Mouse (Mus musculus) midbrain, embryonic 12.5 days (tissue): ENCODE measurements around the gene Fam89b. TPM values are rescaled to one million over a fixed set of nuclear protein-coding genes. Genes with fewer than 3 reads are reported as not detected.

ENCODE experiments used
- ATAC-seq: fragments of 200-750 bp; cut with Nextera tagmentation; 2 replicates; pipeline ENCODE4 v1.8.0; 2017; ENCODE audit warnings: low read depth, moderate TSS enrichment, moderate library complexity; ENCODE audit not compliant: low FRiP score
- H3K27ac ChIP-seq: fragments of 300-500 bp; sonication (generic); replicated peaks from 2 replicates; pipeline ENCODE4 v1.5.1; 2016; ENCODE audit warnings: mild to moderate bottlenecking
- H3K27me3 ChIP-seq: fragments of 300-500 bp; sonication (generic); 2 replicates; pipeline ENCODE4 v1.6.1; 2016; ENCODE audit warnings: mild to moderate bottlenecking
- H3K36me3 ChIP-seq: fragments of 300-500 bp; sonication (generic); 2 replicates; pipeline ENCODE4 v1.6.1; 2016
- H3K4me1 ChIP-seq: fragments of 300-500 bp; sonication (generic); 2 replicates; pipeline ENCODE4 v1.6.1; 2016
- H3K4me2 ChIP-seq: fragments of 300-500 bp; sonication (generic); replicated peaks from 2 replicates; pipeline ENCODE4 v1.6.1; 2016; ENCODE audit warnings: mild to moderate bottlenecking, moderate library complexity
- H3K4me3 ChIP-seq: fragments of 300-500 bp; sonication (generic); 2 replicates; pipeline ENCODE4 v1.5.1; 2016; ENCODE audit warnings: mild to moderate bottlenecking
- H3K9ac ChIP-seq: fragments of 300-500 bp; sonication (generic); replicated peaks from 2 replicates; pipeline ENCODE4 v1.6.1; 2016; ENCODE audit warnings: mild to moderate bottlenecking, moderate library complexity
- H3K9me3 ChIP-seq: fragments of 300-500 bp; sonication (generic); 2 replicates; pipeline ENCODE4 v1.6.1; 2016; ENCODE audit warnings: mild to moderate bottlenecking
- WGBS: fragments of 180-500 bp; shearing (Covaris S2); methylation state at CpG from one replicate; pipeline ENCODE4 v1.1.7; 2016; 5-methylcytosine and 5-hydroxymethylcytosine counted together
- polyA plus RNA-seq: library from polyadenylated mRNA; unstranded; fragments of >200 nt; fragmentation: Nextera tagmentation; extraction: Ambion mirVana; gene quantifications from 2 replicates; pipeline ENCODE4 v1.2.1, GENCODE M21; 2016

Gene Fam89b
- polyA plus RNA-seq, 1 experiment from 2014 or later: 186 TPM

DNA sequence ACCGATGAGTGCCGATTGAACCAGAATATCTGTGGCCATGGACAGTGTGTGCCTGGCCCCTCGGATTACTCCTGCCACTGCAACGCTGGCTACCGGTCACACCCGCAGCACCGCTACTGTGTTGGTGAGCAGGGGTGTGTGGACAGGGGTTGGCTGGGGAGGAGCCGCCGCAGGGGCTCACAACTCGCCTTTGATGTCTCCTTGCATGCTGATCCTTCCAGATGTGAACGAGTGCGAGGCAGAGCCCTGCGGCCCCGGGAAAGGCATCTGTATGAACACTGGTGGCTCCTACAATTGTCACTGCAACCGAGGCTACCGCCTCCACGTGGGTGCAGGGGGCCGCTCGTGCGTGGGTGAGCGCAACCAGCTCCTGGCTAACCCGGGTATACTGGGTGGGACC is 21.5 kb upstream of the Fam89b start:
- Histone ChIP-seq H3K27me3 (peaks cover 90% of the 10 kb centered on the region), H3K27ac (no peak overlapping the region), H3K4me1 (peaks cover 23% of the 10 kb centered on the region), H3K36me3 (no peaks in the 10 kb centered on the region), H3K9me3 (no peaks in the 10 kb centered on the region), H3K4me2 (0 out of 2 replicates have a peak overlapping the region, but pooled peaks have one; percentile 7), H3K9ac (peak overlapping the region; percentile 35; the same call in 1 of the 2 replicates), H3K4me3 (no peak overlapping the region)
- no peak for ATAC-seq
- WGBS: 6% methylated on average over 22 of the region's 22 CpGs

DNA sequence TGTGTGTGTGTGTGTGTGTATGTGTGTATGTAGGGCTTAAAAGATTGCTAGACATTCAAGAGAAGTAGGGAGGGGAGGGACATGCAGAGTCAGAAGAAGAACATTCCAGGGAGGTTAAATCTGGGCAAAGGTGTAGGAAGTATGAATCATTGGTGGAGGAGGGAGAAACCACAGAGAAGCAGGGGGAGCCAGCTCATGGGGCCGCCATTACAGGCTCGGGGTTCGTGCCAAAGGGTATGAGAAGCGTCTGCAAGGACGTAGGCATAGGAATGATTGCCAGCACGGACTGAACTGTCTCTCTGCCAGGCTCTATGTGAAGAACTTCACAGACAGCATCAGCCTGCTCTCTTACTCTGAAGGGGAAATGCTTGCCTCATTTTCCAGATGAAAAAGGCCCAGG is 20.0 kb upstream of the Fam89b start:
- H3K27me3 ChIP-seq: peaks cover 90% of the 10 kb centered on the region
- 84% methylated on average over 6 of the region's 6 CpGs for WGBS
- H3K36me3 ChIP-seq: no peaks in the 10 kb centered on the region
- no peak overlapping the region for H3K4me2 ChIP-seq
- peaks cover 33% of the 10 kb centered on the region for H3K4me1 ChIP-seq
- no peaks in the 10 kb centered on the region for H3K9me3 ChIP-seq
- no peak overlapping the region for H3K4me3 ChIP-seq
- H3K9ac ChIP-seq: no peak overlapping the region
- no peak overlapping the region for H3K27ac ChIP-seq
- ATAC-seq: no peak

DNA sequence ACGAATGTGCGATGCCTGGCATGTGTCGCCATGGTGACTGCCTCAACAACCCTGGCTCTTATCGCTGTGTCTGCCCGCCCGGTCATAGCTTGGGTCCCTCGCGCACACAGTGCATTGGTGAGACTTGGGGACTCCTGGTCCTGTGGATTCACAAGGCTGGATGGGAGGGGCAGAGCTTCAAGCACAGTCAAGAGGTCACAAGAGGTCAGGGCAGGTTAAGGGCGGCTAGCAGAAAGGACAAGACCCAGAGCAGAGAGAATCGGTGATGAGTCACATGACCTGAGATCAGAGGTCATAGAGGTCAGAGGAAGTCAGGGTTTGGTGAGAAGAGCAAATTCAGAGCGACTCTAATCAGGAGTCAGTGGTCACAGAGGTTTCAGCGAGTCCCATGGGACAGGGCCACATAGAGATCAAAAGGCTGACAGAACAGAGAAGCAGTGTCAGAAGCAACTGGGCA is 17.5 kb upstream of the Fam89b start:
- Histone ChIP-seq H3K27ac (no peak overlapping the region), H3K9me3 (no peaks in the 10 kb centered on the region), H3K4me1 (peaks cover 47% of the 10 kb centered on the region), H3K9ac (no peak overlapping the region), H3K27me3 (peaks cover 95% of the 10 kb centered on the region), H3K4me2 (no peak overlapping the region), H3K4me3 (no peak overlapping the region), H3K36me3 (no peaks in the 10 kb centered on the region)
- 24% methylated on average over 12 of the region's 12 CpGs for WGBS
- ATAC-seq: no peak

DNA sequence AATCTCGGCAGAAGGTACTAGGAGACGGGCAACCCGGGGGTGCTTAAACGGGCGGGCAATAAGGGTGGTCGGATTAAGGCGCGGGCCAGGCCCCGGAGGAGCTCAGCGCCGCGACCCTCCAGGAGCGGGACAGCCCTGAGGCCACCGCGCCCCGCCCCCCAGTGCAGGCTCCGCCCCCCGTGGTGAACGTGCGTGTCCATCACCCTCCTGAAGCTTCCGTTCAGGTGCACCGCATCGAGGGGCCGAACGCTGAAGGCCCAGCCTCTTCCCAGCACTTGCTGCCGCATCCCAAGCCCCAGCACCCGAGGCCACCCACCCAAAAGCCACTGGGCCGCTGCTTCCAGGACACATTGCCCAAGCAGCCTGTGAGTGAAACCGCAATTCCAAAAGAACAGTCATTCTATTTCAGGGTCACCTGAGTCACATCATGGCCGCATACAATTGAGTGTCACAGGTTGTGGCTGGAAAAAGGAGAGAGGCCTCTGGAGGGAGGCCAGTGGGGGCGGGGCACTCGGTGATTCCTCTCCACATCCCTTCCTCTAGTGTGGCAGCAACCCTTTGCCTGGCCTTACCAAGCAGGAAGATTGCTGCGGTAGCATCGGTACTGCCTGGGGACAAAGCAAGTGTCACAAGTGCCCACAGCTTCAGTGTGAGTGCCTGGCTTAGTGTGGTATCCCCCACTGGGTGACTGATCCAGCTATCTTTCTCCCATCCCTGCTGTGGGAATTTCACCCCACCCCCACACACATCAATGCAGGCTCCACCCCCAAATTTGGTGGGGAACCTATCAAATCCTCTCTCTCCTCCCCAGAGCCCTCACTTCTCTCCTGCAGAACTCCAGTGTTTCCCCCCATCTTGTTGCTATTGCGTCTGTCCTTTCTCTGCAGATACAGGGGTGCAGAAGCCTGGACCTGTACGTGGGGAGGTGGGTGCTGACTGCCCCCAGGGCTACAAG is 16.6 kb upstream of the Fam89b start:
- ATAC-seq: peak; percentile 35; the same call in 1 of the 2 replicates
- Histone ChIP-seq H3K4me3 (peak overlapping the region; percentile 29), H3K9ac (peak overlapping the region; percentile 47), H3K4me1 (peaks cover 44% of the 10 kb centered on the region), H3K27me3 (peaks cover 95% of the 10 kb centered on the region), H3K4me2 (peak overlapping the region; percentile 53), H3K27ac (no peak overlapping the region), H3K36me3 (no peaks in the 10 kb centered on the region), H3K9me3 (no peaks in the 10 kb centered on the region)
- WGBS: 4% methylated on average over 36 of the region's 36 CpGs

DNA sequence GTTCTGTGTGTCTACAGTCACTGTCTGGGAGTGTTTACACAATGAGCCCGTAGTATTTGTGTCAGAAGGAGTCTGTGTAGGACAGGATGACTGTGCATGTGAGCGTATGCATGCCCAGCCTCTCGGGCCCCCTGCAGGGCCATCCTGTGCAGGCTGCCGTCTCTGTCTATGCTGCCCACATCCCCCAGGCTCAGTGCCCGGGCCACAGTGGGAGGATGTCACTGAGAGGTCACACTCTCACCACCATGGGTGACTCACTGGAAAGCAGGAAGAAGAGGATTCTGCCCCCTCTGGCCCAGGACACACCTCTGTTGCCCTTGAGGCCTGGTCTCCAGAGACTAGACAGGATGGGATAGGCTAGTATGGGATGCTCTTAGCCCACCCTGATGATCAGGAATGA is 14.1 kb upstream of the Fam89b start:
- Histone ChIP-seq H3K36me3 (no peaks in the 10 kb centered on the region), H3K4me1 (peaks cover 44% of the 10 kb centered on the region), H3K9me3 (no peaks in the 10 kb centered on the region), H3K27me3 (peaks cover 96% of the 10 kb centered on the region), H3K4me3 (no peak overlapping the region), H3K27ac (no peak overlapping the region), H3K9ac (no peak overlapping the region), H3K4me2 (no peak overlapping the region)
- WGBS: 67% methylated on average over 5 of the region's 5 CpGs
- no peak for ATAC-seq

DNA sequence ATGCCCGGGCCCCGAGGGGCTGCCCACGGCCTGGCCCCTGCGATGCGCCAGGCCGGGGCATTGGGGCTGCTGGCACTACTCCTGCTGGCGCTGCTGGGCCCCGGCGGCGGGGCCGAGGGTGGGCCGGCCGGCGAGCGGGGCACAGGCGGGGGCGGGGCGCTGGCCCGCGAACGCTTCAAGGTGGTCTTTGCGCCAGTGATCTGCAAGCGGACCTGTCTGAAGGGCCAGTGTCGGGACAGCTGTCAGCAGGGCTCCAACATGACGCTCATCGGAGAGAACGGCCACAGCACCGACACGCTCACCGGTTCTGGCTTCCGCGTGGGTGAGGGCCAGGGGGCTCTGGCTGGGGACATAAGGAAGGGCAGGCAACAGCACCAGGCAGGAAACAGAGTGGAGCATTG is 12.8 kb upstream of the Fam89b start:
- H3K9ac ChIP-seq: peak overlapping the region; percentile 83
- H3K9me3 ChIP-seq: no peaks in the 10 kb centered on the region
- H3K36me3 ChIP-seq: no peaks in the 10 kb centered on the region
- 1% methylated on average over 28 of the region's 32 CpGs for WGBS
- peak; percentile 39; the same call in 1 of the 2 replicates for ATAC-seq
- H3K4me1 ChIP-seq: peaks cover 44% of the 10 kb centered on the region
- H3K4me3 ChIP-seq: peak overlapping the region; percentile 63
- 0 out of 2 replicates have a peak overlapping the region, but pooled peaks have one; percentile 46 for H3K27ac ChIP-seq
- peak overlapping the region; percentile 97 for H3K4me2 ChIP-seq
- H3K27me3 ChIP-seq: peaks cover 88% of the 10 kb centered on the region

DNA sequence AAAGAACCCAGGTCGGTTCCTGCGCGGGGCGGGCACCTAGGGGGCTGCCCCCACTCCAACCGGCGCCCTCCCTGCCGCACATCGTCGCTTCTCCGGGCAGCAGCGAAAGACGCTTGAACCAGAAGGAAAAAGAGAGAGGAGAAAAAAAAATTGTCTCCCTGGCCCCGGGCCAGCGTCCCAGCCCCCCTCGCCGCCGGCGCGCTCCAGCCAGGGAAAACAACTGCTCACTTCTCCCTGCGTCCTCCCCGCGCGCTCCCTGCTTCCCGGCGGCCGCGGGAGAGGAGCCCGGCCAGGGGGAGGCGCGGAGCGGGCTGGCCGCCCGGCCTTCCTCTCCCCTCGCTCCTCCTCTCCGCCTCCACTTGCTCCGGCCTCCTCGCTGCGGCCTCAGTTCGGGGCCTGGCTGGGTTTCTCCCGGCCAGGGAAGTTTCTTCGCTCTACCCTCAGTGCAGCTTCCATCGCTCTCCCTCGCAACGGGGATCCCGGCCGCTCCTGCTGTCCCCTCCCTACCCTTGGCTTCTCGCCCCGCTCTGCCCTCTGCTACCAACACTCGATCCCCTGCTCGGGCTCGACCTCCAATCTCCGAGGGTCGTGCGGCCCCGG is 12.3 kb upstream of the Fam89b start:
- ATAC-seq: peak; percentile 70
- peak overlapping the region; percentile 97 for H3K4me2 ChIP-seq
- peak overlapping the region; percentile 46; the same call in 1 of the 2 replicates for H3K27ac ChIP-seq
- H3K36me3 ChIP-seq: no peaks in the 10 kb centered on the region
- peaks cover 83% of the 10 kb centered on the region for H3K27me3 ChIP-seq
- peak overlapping the region; percentile 63 for H3K4me3 ChIP-seq
- peaks cover 42% of the 10 kb centered on the region for H3K4me1 ChIP-seq
- H3K9me3 ChIP-seq: no peaks in the 10 kb centered on the region
- WGBS: 1% methylated on average over 38 of the region's 55 CpGs
- peak overlapping the region; percentile 83 for H3K9ac ChIP-seq

DNA sequence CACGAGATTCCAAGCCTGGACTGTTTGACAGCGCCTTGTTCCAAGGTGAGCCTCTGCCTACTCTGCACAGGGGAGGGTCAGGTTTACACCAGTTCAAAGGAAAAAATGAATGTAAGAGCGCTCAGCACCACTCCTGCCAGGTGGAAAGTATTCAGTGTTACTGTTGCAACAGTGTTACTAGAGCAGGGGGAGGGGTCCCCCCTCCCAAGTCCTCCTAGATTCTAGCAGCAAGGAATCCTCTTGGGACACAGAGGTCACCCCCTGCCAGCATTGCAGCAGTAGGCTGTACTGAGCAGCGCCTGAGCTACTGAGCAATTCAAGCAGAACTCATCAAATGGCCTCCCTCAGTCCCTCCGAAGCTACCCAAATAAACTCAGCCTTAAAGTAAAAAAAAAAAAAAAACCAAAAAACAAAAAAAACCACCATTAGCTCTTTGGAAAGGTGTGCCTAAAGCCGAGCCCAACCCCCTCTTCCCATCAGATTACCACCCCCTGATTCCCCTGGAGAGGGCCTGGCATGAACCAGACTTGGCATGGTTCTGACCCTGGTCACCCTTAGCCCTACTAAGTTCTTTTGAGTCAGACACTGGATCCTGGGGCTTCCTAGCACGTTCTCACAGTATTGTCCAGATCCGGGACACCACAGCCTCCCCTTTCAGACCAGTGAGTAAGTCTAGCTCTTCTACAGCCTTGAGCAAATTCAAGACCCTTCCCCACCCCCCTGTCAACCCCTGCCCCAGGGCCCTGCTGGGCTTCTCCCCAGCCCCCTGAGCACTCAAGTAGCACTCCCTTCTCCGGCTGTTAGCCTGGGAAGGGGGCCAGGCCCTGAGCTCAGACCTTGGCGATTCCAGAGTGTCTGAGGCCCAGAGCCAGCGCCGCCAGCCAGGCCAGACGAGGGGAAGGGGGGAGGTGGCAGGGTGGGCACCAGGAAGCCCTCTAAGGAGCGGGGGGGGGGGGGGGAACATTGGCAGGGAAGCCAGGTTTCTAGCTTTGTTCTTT is 11.2 kb upstream of the Fam89b start, which contains the start of gene Ltbp3:
TSS of gene Ltbp3 (plus strand) at position 585 of the 998 bp plus-strand sequence.
- 16% methylated on average over 10 of the region's 14 CpGs for WGBS
- H3K27ac ChIP-seq: peak within 1 kb of the TSS; percentile 46
- H3K9me3 ChIP-seq: no peaks in the 10 kb centered on the region
- H3K4me3 ChIP-seq: peak within 1 kb of the TSS; percentile 63
- no peaks in the 10 kb centered on the region for H3K36me3 ChIP-seq
- H3K9ac ChIP-seq: peak within 1 kb of the TSS; percentile 83
- H3K4me1 ChIP-seq: peaks cover 31% of the 10 kb centered on the region
- H3K4me2 ChIP-seq: peak within 1 kb of the TSS; percentile 97
- peaks cover 77% of the 10 kb centered on the region for H3K27me3 ChIP-seq
- ATAC-seq: no peak

DNA sequence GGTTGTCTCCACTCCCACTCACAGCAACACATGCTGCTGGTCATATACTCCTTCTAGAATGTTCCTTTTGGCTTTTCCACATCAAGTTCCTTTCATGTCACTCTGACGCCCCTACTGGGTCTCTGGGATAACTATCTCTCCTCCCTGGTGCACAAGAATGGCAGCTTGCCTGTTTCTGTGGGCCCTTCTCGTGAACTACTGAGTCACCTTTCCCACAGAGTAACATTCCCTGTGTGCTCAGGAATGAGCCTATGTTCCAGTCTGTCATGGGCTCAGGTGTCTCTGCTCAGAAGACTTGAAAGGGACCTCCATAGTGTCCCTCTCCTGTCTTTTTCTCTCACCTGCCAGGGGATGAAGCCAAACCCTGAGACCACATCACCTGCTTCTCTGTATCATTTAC is 10.0 kb upstream of the Fam89b start:
- ATAC-seq: no peak
- no peak overlapping the region for H3K27ac ChIP-seq
- no peaks in the 10 kb centered on the region for H3K36me3 ChIP-seq
- peaks cover 25% of the 10 kb centered on the region for H3K4me1 ChIP-seq
- H3K4me2 ChIP-seq: no peak overlapping the region
- H3K27me3 ChIP-seq: peaks cover 65% of the 10 kb centered on the region
- no peaks in the 10 kb centered on the region for H3K9me3 ChIP-seq
- H3K9ac ChIP-seq: no peak overlapping the region
- WGBS: 51% methylated on average over 2 of the region's 2 CpGs
- no peak overlapping the region for H3K4me3 ChIP-seq

DNA sequence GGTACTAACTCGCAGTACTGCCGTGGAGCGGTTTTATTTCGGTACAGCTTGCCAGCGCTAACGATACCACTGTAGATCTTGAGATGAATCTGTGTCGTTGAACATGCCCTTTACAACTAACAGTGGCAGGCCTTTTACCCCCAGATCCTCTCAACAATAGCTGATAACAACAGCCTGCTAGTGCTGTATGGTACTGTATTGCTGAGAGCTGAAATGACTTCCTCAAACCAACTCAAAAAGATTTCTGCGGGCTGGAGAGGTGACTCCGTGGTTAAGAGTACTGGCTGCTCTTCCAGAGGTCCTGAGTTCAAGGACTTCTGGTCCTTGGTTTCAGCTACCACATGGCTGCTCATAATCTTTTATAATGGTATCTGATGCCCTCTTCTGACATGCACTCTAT is 4.9 kb upstream of the Fam89b start:
- H3K27ac ChIP-seq: no peak overlapping the region
- H3K9ac ChIP-seq: no peak overlapping the region
- H3K4me3 ChIP-seq: no peak overlapping the region
- ATAC-seq: no peak
- peaks cover 22% of the 10 kb centered on the region for H3K27me3 ChIP-seq
- peaks cover 22% of the 10 kb centered on the region for H3K4me1 ChIP-seq
- WGBS: 84% methylated on average over 9 of the region's 9 CpGs
- no peaks in the 10 kb centered on the region for H3K36me3 ChIP-seq
- no peak overlapping the region for H3K4me2 ChIP-seq
- H3K9me3 ChIP-seq: no peaks in the 10 kb centered on the region
